Mouse (Mus musculus): ENCODE measurements around the gene Prr5l. TPM values are rescaled to one million over a fixed set of nuclear protein-coding genes. Genes with fewer than 3 reads are reported as not detected.

Prr5l gene
- polyA plus RNA-seq, 1 experiment from 2014 or later: 32.7 TPM

DNA sequence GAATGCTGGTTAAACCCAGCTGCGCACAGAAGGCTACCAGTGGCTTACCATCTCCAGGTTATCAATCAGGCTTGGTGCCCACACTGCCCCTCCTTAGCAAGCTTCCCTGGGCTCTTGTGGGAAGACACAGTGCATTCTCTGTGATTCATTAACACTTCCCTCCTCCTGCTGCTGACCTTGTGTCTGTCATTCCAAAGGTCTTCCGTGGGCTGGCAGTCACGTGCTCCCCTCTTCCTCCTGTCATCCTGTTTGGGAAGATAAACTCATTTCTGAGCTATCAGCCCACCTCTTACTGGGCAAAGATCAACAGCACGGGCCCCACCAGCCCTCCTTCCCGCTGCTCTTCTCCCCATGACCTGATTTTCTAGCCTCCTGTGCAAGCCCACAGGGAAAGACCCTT, 55.2 kb downstream of the Prr5l start:
- WGBS: 36% methylated on average over 5 of the region's 5 CpGs

DNA sequence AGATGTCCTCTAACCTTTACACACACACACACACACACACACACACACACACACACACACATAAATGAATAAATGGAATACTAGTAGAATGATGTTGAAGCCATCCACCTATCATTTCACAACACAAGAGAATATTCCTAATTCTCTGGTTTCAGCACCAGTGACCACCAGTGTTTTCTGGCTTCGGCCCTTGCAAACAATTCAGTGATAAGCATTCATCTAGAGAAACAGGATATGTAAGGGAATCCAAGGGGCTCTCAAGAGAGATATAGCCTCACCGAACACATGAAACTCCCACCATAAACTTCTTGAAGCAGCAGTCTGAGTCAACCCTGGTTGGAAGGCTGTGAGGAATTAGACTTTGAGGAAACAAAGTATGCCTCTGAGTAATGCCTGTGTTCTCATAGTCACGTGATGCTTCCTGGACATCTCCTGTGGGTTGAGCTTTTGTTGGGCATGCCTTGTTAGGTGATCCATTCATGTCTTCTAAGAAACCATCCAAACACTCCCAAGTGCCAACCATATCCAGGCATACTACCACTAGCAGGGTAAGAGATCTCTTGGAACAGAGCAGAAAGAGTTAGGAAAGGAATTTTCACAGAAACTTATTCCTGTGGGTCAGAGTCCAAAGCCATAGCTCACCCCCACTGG, 55.8 kb downstream of the Prr5l start:
- Histone ChIP-seq H3K9ac (no peak overlapping the region), H3K4me1 (peaks cover 10% of the 10 kb centered on the region), H3K4me3 (no peak overlapping the region), H3K4me2 (no peak overlapping the region), H3K9me3 (no peaks in the 10 kb centered on the region), H3K27ac (no peak overlapping the region), H3K36me3 (no peaks in the 10 kb centered on the region), H3K27me3 (no peaks in the 10 kb centered on the region)
- WGBS: 80% methylated on average over 3 of the region's 3 CpGs
- no peak for ATAC-seq (ENCODE audit: insufficient number of reproducible peaks, low FRiP score, low TSS enrichment, low read depth)

More for the DNA sequence above, 55.2 kb downstream of the Prr5l start:
- Histone ChIP-seq H3K4me1 (peaks cover 9% of the 10 kb centered on the region), H3K36me3 (no peaks in the 10 kb centered on the region), H3K9ac (no peak overlapping the region), H3K27me3 (no peaks in the 10 kb centered on the region), H3K9me3 (no peaks in the 10 kb centered on the region), H3K4me3 (no peak overlapping the region), H3K27ac (no peak overlapping the region), H3K4me2 (no peak overlapping the region)
- no peak for ATAC-seq (ENCODE audit: insufficient number of reproducible peaks, low FRiP score, low TSS enrichment, low read depth)

DNA sequence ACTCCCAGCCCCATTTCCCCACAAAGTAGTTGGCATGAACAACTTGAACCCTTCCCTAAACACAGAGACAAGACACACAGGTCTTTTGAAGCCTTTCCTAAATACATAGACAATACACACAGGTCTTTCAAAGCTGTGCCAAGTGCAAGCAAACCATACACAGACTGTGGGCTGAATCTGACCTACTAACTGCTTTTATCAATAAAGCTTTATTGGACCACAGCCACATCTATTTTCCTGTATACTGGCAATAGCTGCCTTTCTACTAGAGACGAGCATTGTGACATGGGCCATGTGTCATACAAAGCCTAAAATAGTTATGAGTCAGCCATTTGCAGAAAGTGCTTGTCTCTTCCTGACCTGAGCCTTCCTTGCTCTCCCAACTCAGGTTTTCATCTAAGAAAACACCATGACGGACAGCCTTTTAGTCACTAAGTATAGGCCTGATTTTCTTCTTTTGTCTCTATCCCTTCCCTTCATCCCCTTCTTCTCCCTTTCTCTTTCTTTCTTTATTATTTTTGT, 56.6 kb downstream of the Prr5l start:
- no peak for ATAC-seq (ENCODE audit: insufficient number of reproducible peaks, low FRiP score, low TSS enrichment, low read depth)
- no peaks in the 10 kb centered on the region for H3K27me3 ChIP-seq
- no peak overlapping the region for H3K27ac ChIP-seq
- peaks cover 10% of the 10 kb centered on the region for H3K4me1 ChIP-seq
- H3K36me3 ChIP-seq: no peaks in the 10 kb centered on the region
- no peak overlapping the region for H3K9ac ChIP-seq
- H3K9me3 ChIP-seq: no peaks in the 10 kb centered on the region
- no peak overlapping the region for H3K4me3 ChIP-seq
- WGBS: 63% methylated on average over 2 of the region's 2 CpGs
- H3K4me2 ChIP-seq: no peak overlapping the region

DNA sequence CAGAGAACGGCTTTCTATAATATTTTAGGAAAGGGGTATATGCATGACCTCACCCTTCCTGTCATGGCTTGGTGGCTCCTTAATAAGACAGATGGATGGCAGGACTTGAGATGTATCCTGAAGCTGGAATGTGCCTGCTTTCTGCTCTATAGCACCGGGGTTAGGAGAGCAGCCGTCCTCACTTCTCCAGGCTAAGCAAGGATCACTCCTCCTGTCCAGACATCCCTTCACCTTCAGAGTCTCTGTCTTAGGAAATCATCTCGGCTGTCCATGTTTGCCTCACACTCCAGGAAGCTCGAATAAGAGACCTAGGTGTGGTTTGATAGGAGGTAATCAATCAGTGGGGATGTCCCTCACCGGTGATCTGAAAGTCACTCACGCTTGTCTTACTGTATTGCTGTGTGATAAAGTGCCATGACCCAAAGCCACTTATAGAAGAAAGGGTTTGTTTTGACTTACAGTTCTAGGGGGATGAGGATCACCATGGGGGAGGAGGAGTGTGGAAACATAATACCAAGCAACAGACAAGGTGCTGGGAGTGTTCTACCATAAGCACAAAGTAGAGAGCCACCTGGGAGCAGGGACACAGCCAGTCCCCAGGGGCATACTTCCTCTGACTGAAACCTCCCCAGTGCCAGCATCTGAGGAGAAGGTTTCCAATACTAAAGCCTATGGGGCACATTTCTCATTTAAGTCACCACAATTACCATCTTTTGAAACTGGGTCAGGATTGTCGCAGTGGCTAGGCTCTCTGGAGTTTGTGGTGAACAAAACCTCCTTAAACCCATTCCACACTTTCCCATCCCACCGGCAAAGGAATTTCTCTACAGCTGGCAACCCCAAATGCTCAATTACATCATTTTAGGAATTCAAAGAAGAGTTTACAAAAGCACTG, 57.4 kb downstream of the Prr5l start:
- H3K4me2 ChIP-seq: no peak overlapping the region
- no peak overlapping the region for H3K4me3 ChIP-seq
- no peaks in the 10 kb centered on the region for H3K27me3 ChIP-seq
- ATAC-seq (ENCODE audit: insufficient number of reproducible peaks, low FRiP score, low TSS enrichment, low read depth): no peak
- 76% methylated on average over 9 of the region's 9 CpGs for WGBS
- no peaks in the 10 kb centered on the region for H3K9me3 ChIP-seq
- H3K36me3 ChIP-seq: no peaks in the 10 kb centered on the region
- H3K27ac ChIP-seq: no peak overlapping the region
- no peak overlapping the region for H3K9ac ChIP-seq
- peaks cover 10% of the 10 kb centered on the region for H3K4me1 ChIP-seq

DNA sequence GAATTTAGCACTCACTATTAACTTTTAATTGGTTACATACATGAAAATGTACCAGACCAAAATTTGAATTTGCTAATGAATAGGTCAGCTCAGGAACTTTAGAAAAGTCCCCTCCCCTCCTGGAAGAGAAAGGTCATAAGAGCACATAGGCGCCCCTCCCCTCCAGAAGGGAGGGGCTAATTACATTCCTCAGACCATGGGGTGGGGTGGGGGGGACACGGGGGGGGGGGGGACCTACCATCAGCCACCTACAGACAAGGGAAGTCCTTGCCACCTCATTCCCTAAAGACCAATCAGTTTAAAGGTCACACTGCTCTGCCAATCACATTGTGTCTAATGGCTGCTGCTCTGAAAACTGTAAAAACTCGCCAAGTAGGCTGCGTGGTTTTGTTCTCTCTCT, 59.0 kb downstream of the Prr5l start:
- H3K4me1 ChIP-seq: peaks cover 6% of the 10 kb centered on the region; the same call in 1 of the 2 replicates
- H3K4me3 ChIP-seq: no peak overlapping the region
- H3K9me3 ChIP-seq: no peaks in the 10 kb centered on the region
- WGBS: 77% methylated on average over 3 of the region's 4 CpGs
- no peak overlapping the region for H3K4me2 ChIP-seq
- H3K27ac ChIP-seq: no peak overlapping the region
- no peaks in the 10 kb centered on the region for H3K36me3 ChIP-seq
- ATAC-seq (ENCODE audit: insufficient number of reproducible peaks, low FRiP score, low TSS enrichment, low read depth): no peak
- H3K27me3 ChIP-seq: no peaks in the 10 kb centered on the region
- no peak overlapping the region for H3K9ac ChIP-seq

DNA sequence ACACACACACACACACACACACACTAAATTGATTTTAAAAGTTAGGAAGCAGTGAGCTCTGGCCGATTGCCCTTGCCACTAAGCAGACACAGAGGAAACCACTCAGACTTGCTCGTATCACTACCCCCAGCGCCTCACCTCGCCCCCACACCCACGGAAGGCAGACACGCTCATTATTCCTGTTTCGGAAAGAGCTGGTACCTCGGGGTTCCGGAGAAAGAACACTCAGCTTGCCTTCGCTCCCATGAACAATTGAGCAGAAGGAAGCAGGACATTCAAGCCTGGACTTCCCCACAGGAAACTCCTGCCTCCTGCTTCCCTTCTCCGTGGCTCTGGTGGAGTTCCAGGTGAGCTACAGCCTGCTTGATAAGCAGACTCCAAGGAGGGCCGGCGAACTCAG, 60.0 kb downstream of the Prr5l start:
- Histone ChIP-seq H3K9me3 (no peaks in the 10 kb centered on the region), H3K4me2 (no peak overlapping the region), H3K36me3 (no peaks in the 10 kb centered on the region), H3K4me1 (peaks cover 6% of the 10 kb centered on the region; the same call in 1 of the 2 replicates), H3K9ac (no peak overlapping the region), H3K27me3 (no peaks in the 10 kb centered on the region), H3K4me3 (no peak overlapping the region), H3K27ac (no peak overlapping the region; the same call in 1 of the 2 replicates)
- WGBS: 58% methylated on average over 13 of the region's 13 CpGs
- ATAC-seq (ENCODE audit: insufficient number of reproducible peaks, low FRiP score, low TSS enrichment, low read depth): no peak

DNA sequence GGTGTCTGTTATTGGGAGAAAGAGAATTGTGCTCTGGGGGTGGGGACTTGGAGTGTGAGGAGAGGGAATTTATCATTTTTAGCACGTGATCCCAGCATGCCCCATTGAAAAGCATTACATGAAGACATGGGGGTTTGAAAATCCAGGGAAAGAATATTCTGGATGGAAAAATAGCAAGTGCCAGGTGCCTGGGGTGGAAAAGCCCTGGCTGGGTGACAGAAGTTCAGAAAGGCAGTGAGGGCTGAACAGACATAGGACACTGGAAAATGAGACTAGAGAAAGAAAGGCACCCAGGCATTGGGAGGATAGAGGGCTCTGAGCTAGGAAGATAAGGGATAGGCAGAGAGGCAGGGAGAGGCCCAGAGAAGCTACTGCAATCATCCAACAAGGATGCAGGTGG, 62.0 kb downstream of the Prr5l start:
- H3K4me1 ChIP-seq: peaks cover 6% of the 10 kb centered on the region; the same call in 1 of the 2 replicates
- ATAC-seq (ENCODE audit: insufficient number of reproducible peaks, low FRiP score, low TSS enrichment, low read depth): no peak

DNA sequence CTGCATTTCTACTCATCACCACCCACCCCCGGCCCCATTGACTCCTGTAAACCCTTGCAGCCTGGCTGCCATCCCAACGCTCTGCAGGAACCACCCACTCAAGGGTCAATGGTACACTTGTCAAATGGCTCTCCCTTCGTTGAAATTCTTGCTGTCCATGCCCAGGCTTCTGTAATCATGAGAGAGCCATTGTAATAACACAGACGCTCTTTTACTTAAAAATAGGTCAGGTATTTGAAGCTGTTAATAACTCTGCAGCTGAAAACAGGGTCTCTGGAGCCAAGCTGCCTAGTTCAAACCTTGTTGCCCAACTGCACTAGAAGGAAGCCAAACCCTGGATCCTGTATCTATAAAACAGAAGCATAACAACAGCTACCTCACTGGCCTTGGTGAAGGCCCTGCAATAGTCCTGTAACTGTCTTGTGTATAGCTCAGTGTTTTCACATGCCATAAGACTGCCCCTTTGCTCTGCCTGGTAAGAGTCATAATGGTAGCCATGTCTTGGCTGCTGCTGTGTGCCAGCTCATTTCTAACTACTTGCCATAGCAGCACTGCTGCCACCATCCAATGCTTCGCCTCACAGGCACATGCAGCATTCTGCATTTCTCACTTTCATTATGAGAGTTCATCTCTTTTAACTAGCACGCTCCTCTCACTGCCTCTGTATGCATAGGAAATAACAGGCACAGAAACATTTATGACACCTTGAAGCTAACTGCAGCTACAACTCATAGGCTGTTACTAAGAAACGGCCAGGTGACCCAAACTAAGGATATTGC, 63.7 kb downstream of the Prr5l start:
- no peak overlapping the region for H3K9ac ChIP-seq
- H3K4me3 ChIP-seq: no peak overlapping the region
- H3K9me3 ChIP-seq: no peaks in the 10 kb centered on the region
- no peak overlapping the region for H3K27ac ChIP-seq
- peaks cover 6% of the 10 kb centered on the region for H3K4me1 ChIP-seq
- H3K27me3 ChIP-seq: no peaks in the 10 kb centered on the region
- no peak for ATAC-seq (ENCODE audit: insufficient number of reproducible peaks, low FRiP score, low TSS enrichment, low read depth)
- 68% methylated on average over 7 of the region's 7 CpGs for WGBS
- H3K4me2 ChIP-seq: no peak overlapping the region
- no peaks in the 10 kb centered on the region for H3K36me3 ChIP-seq

More for the DNA sequence above, 62.0 kb downstream of the Prr5l start:
- Histone ChIP-seq H3K27me3 (no peaks in the 10 kb centered on the region), H3K36me3 (no peaks in the 10 kb centered on the region), H3K9me3 (no peaks in the 10 kb centered on the region), H3K27ac (no peak overlapping the region), H3K4me2 (no peak overlapping the region), H3K9ac (no peak overlapping the region), H3K4me3 (no peak overlapping the region)
- WGBS: 75% methylated on average over 1 of the region's 1 CpGs

DNA sequence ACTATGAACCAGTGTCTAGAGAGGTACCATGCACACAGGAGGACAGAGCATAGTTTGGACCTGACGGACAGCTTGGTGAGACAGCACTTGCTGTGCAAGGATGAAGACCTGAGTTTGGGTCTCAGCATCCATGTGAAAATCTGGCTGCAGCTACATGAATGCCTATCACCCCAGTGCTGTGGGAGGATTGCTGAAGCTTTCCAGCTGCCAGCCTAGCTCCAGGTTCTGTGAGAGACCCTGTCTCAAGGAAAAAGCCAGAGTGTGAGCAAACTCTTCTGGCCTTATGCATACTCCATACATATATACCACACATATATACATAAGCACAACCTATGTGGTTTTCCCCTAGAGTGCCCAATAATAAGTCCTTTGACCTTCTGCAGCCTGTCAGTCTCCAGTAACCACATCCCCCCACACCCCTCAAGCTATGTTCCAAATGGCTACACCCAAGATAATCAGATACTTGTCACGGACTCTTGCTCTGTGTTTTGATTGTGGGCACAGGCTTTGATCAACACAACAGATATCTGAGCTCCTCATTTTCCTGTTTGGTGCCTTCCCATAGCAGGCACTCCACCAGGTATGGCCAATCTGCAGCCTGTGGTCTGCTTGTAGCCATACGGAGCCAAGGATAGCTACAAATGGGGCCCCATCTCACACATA, 66.0 kb downstream of the Prr5l start:
- no peaks in the 10 kb centered on the region; the same call in none of the 2 replicates for H3K4me1 ChIP-seq
- no peak for ATAC-seq (ENCODE audit: insufficient number of reproducible peaks, low FRiP score, low TSS enrichment, low read depth)
- no peaks in the 10 kb centered on the region for H3K9me3 ChIP-seq
- no peak overlapping the region for H3K4me3 ChIP-seq
- H3K27me3 ChIP-seq: no peaks in the 10 kb centered on the region
- H3K36me3 ChIP-seq: no peaks in the 10 kb centered on the region
- no peak overlapping the region for H3K9ac ChIP-seq
- no peak overlapping the region for H3K4me2 ChIP-seq
- WGBS: 84% methylated on average over 3 of the region's 3 CpGs
- H3K27ac ChIP-seq: no peak overlapping the region

DNA sequence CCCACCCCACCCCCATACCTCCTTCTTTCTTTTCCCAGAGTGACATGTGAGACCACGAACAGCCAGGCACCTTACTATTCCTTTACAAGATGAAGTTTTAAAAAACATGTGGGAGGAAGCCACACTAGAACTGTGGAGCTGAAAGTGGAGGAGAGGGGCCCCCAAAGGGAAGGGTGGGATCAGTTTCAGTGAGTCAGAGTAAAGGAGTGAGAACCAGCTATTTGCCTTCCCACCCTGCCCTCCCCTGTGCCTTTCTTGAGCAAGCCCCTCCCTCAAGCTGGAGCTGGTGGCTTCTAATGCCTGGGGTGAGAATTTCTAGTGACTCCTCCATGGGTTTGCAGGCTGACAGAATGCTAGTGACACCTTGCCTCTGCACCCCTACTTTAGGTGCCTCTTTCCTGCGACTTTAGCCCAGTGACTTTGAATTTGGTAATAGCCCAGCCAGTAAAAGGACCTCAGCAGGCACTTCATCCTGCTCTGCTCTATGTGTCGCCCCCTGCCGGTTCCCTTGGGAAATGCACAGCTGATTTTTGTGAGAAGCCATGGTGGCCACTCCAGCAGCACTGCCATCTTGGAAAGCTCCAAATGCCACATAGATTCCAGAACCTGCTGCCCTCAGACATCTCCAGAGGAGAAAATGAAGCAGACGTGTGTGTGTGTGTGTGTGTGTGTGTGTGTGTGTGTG, 67.4 kb downstream of the Prr5l start:
- H3K9me3 ChIP-seq: no peaks in the 10 kb centered on the region
- H3K27ac ChIP-seq: no peak overlapping the region
- no peak overlapping the region for H3K4me2 ChIP-seq
- no peaks in the 10 kb centered on the region for H3K27me3 ChIP-seq
- H3K4me3 ChIP-seq: no peak overlapping the region
- no peaks in the 10 kb centered on the region; the same call in none of the 2 replicates for H3K4me1 ChIP-seq
- H3K36me3 ChIP-seq: no peaks in the 10 kb centered on the region
- H3K9ac ChIP-seq: no peak overlapping the region
- ATAC-seq (ENCODE audit: insufficient number of reproducible peaks, low FRiP score, low TSS enrichment, low read depth): no peak
- 26% methylated on average over 5 of the region's 5 CpGs for WGBS

DNA sequence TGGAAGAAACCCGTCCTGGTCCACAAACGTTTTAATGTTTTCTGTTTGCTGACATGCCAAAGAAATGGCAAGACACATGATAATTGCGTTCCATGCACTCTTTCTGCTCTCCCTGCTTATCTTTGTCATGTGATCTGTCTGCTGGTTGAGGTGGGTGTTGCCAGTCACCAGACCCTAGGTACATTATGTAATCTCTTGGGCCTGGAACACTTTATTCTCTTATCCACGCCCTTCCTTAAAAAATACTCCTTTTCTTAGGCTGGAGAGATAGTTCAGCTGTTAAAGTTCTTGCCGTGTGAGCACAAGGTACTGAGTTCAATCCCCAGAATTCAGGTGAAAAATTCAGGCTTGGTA, 68.6 kb downstream of the Prr5l start:
- no peak overlapping the region for H3K27ac ChIP-seq
- no peaks in the 10 kb centered on the region; the same call in none of the 2 replicates for H3K4me1 ChIP-seq
- H3K4me2 ChIP-seq: no peak overlapping the region
- H3K9ac ChIP-seq: no peak overlapping the region
- no peaks in the 10 kb centered on the region for H3K36me3 ChIP-seq
- ATAC-seq (ENCODE audit: insufficient number of reproducible peaks, low FRiP score, low TSS enrichment, low read depth): no peak
- H3K27me3 ChIP-seq: no peaks in the 10 kb centered on the region
- H3K4me3 ChIP-seq: no peak overlapping the region
- 73% methylated on average over 5 of the region's 5 CpGs for WGBS
- no peaks in the 10 kb centered on the region for H3K9me3 ChIP-seq
